Mouse (Mus musculus): ENCODE results near the gene Eci1.

- TF ChIP-seq POLR2A (IDR thresholded peaks at IDR 0.05; ENCODE audit: low read depth, low read length) (no peak), CTCF (IDR thresholded peaks at IDR 0.05; ENCODE audit: borderline replicate concordance, insufficient read depth, low read length) (no peak)
Measured at GRCm38 (mm10) chr17:24383789-24384188, 42.7 kb upstream of the Eci1 start.

All from embryonic fibroblast, embryonic 13.5 days (primary cell).